Mouse (Mus musculus): ENCODE results near the gene Ifi27. TPM values are rescaled to one million over a fixed set of nuclear protein-coding genes. Genes with fewer than 3 reads are reported as not detected.

The Ifi27 gene
- total RNA-seq (2021) = 100 to 1,000 TPM in 1 of 2 experiments, 10 to 100 TPM in 1; 53.9 to 125 TPM
- long read RNA-seq, experiment 1, transcript Ifi27-205 (7 exons, 977 nt) = minor isoform, 8 of 24 reads
- long read RNA-seq, experiment 1, transcript Ifi27-201 (6 exons, 889 nt) = major isoform, 9 of 24 reads
- long read RNA-seq, experiment 1, partial matches to known transcripts = 1 of 24 reads
- long read RNA-seq, experiment 1, other reads (novel, unspliced or antisense) = 5 of 24 reads
- long read RNA-seq, experiment 2, transcript Ifi27-205 (7 exons, 977 nt) = major isoform, 26 of 63 reads
- long read RNA-seq, experiment 2, transcript Ifi27-201 (6 exons, 889 nt) = minor isoform, 21 of 63 reads
- long read RNA-seq, experiment 2, partial matches to known transcripts = 8 of 63 reads
- long read RNA-seq, experiment 2, other reads (novel, unspliced or antisense) = 7 of 63 reads

- peak; percentile 90 to 96 for DNase-seq
Observed at GRCm38 (mm10) chr12:103433986-103434731, at the start of gene Ifi27. TSS of gene Ifi27 (plus strand) at chr12:103434211.

- DNase-seq = peak; percentile 99
Observed at GRCm38 (mm10) chr12:103388505-103389347, 45.3 kb upstream of the Ifi27 start, which contains the start of gene Otub2. TSS of gene Otub2 (plus strand) at chr12:103388682.

- no peak for DNase-seq
Observed at GRCm38 (mm10) chr12:103389348-103389727, 44.7 kb upstream of the Ifi27 start.

GRCm38 (mm10) chr12:103389982-103390381 lies 44.0 kb upstream of the Ifi27 start:
- no peak for DNase-seq

GRCm38 (mm10) chr12:103391098-103391497 lies 42.9 kb upstream of the Ifi27 start:
- no peak for DNase-seq

- no peak for DNase-seq
Observed at GRCm38 (mm10) chr12:103393528-103393927, 40.5 kb upstream of the Ifi27 start.

GRCm38 (mm10) chr12:103395486-103396275 lies 38.3 kb upstream of the Ifi27 start:
- no peak for DNase-seq

GRCm38 (mm10) chr12:103396751-103397150 lies 37.3 kb upstream of the Ifi27 start:
- no peak for DNase-seq

- no peak for DNase-seq
Observed at GRCm38 (mm10) chr12:103404131-103404530, 29.9 kb upstream of the Ifi27 start.

GRCm38 (mm10) chr12:103407720-103408119 lies 26.3 kb upstream of the Ifi27 start, which contains the start of gene 9330161L09Rik:
TSS of gene 9330161L09Rik (minus strand) at chr12:103407820.
- DNase-seq = no peak

GRCm38 (mm10) chr12:103408144-103408543 lies 25.9 kb upstream of the Ifi27 start:
- DNase-seq = no peak

- no peak for DNase-seq
Observed at GRCm38 (mm10) chr12:103425016-103425728, 8.8 kb upstream of the Ifi27 start.

GRCm38 (mm10) chr12:103425729-103426470 lies 8.1 kb upstream of the Ifi27 start, which contains the start of gene Ddx24:
TSS of gene Ddx24 (minus strand) at chr12:103425830.
- DNase-seq = peak; percentile 98 to 99

GRCm38 (mm10) chr12:103426710-103427109 lies 7.3 kb upstream of the Ifi27 start:
- DNase-seq = no peak

- DNase-seq = peak in 1 of 2 experiments; percentile 40
Observed at GRCm38 (mm10) chr12:103433430-103433829, 581 bp upstream of the Ifi27 start.

- DNase-seq = no peak
Observed at GRCm38 (mm10) chr12:103434861-103435260, 850 bp downstream of the Ifi27 start.

GRCm38 (mm10) chr12:103437601-103438000 lies 3.6 kb downstream of the Ifi27 start:
- no peak for DNase-seq

- DNase-seq = peak; percentile 51 to 68
Observed at GRCm38 (mm10) chr12:103443524-103443923, 9.5 kb downstream of the Ifi27 start, which contains the start of gene Ifi27l2a. TSS of gene Ifi27l2a (minus strand) at chr12:103443680.

- peak in 1 of 2 experiments; percentile 30 for DNase-seq
Observed at GRCm38 (mm10) chr12:103444261-103444660, 10.2 kb downstream of the Ifi27 start.

- DNase-seq = no peak
Observed at GRCm38 (mm10) chr12:103445060-103445459, 11.0 kb downstream of the Ifi27 start.
